Mouse (Mus musculus): ENCODE data around the gene Emilin3. TPM values are rescaled to one million over a fixed set of nuclear protein-coding genes. Genes with fewer than 3 reads are reported as not detected.
A peak's percentile ranks its signal among the peaks of the same experiment; 100 is the strongest.

The Emilin3 gene
- polyA plus RNA-seq, 2 experiments = 0.08 to 0.20 TPM

DNA sequence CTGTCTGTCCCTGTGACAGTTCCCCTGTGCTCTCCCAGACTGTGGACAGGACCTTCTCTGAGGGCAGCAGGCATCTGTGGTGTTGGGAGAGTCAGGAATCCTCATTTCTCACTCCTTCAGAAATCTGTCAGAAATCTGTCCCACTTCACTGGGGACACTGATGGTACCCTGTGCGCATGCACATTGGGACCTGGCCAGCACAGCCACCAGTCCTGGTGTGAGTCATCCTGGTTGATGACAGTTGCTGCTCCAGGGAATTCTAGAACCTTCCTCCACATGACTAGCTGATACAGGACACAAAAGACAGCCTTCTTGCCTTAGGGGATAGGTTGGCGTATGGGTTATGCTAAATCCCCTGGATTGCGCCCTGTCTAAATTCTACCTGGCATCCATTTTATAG is 5.2 kb upstream of the Emilin3 start:
- TF ChIP-seq CTCF (IDR thresholded peaks at IDR 0.05; ENCODE audit: low read depth) = no peak
- TF ChIP-seq EP300 (IDR thresholded peaks at IDR 0.05; ENCODE audit: low read depth) = no peak
- Histone ChIP-seq H3K36me3 (replicated peaks; ENCODE audit: control insufficient read depth, insufficient read depth, low read depth) (no peaks in the 10 kb centered on the region), H3K9ac (replicated peaks) (no peak overlapping the region), H3K27me3 (ENCODE audit: control insufficient read depth, insufficient read depth, low read length) (peaks cover 10% of the 10 kb centered on the region), H3K9me3 (ENCODE audit: control insufficient read depth, low read length) (no peaks in the 10 kb centered on the region), H3K4me2 (ENCODE audit: low read depth) (no peak overlapping the region), H3K27ac (no peak overlapping the region), H3K4me1 (replicated peaks; ENCODE audit: control insufficient read depth in 2 of 2, insufficient read depth in 2 of 2, low read length in 1 of 2) (no peaks in the 10 kb centered on the region), H3K4me3 (ENCODE audit: insufficient read depth in 1 of 2, low read depth in 2 of 2, low read length in 2 of 2) (no peak overlapping the region)
- WGBS (ENCODE audit: insufficient replicate concordance) = 77% methylated on average over 3 of the region's 3 CpGs
- ATAC-seq (ENCODE audit: insufficient read depth) = no peak
- no peak for DNase-seq (ENCODE audit: low read depth in 3 of 3, low spot score in 3 of 3)

DNA sequence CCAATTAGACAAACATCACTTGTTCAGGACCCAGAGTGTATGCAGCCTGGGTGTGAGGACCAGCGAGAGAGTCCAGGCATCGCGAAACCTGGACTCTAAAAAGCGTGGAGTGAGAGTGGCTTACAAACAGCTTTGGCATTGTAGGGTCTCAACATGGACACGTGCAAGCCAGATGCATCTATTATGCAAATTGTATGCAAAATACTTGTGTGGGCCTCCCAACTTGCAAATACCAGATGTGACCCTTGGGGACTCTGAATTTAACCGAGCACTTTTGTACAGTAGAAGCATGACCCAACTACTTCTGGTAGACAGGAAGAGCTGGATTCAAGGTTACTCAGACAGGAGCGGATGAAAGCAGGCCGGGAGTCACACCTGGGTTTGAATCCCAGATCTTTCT is 4.6 kb upstream of the Emilin3 start:
- H3K4me3 ChIP-seq (ENCODE audit: insufficient read depth in 1 of 2, low read depth in 2 of 2, low read length in 2 of 2) = no peak overlapping the region

DNA sequence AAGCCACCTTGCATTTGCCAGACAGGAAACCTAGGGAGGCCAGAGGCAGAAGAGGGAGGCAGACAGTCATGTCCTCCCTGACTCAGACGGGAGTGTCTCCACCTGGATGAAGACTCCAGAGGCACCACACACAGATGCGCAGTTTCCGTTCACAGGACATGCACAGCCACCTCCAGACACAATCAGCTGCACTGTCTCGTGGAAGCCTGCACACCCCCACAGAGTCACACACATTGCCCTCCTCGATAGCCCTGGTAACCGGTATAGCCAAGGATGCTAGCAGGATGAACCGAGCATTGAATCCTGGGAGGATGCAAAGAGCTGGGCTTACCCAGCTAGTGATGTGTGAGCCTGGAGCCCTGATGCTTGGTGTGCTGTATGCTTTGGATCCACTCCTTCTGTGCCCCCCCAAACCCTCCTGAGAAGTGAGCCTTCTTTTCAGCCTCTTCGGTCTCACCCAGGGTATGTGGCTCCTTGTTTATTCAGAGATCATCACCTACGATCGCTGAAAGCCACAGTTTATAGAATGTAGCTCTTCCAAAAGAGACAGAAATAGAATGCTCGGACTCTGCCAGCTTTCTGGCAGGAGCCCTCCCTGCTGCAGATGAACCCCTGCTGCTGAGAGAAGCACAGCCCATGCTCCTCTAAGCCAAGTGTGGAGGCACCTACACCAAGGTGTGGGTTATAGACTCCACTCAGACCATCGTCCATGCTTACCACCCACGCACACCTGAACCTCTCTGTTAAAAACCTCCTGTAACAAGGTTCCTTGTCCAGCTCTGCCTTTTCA is 3.9 kb upstream of the Emilin3 start:
- ATAC-seq (ENCODE audit: insufficient read depth) (no peak), DNase-seq (ENCODE audit: low read depth in 3 of 3, low spot score in 3 of 3) (no peak)
- Histone ChIP-seq H3K4me2 (ENCODE audit: low read depth) (no peak overlapping the region), H3K9me3 (ENCODE audit: control insufficient read depth, low read length) (no peaks in the 10 kb centered on the region), H3K27me3 (ENCODE audit: control insufficient read depth, insufficient read depth, low read length) (peaks cover 23% of the 10 kb centered on the region), H3K4me1 (replicated peaks; ENCODE audit: control insufficient read depth in 2 of 2, insufficient read depth in 2 of 2, low read length in 1 of 2) (no peaks in the 10 kb centered on the region), H3K9ac (replicated peaks) (no peak overlapping the region), H3K27ac (no peak overlapping the region), H3K4me3 (ENCODE audit: insufficient read depth in 1 of 2, low read depth in 2 of 2, low read length in 2 of 2) (no peak overlapping the region), H3K36me3 (replicated peaks; ENCODE audit: control insufficient read depth, insufficient read depth, low read depth) (no peaks in the 10 kb centered on the region)
- no peak for TF ChIP-seq EP300 (IDR thresholded peaks at IDR 0.05; ENCODE audit: low read depth)
- TF ChIP-seq CTCF (IDR thresholded peaks at IDR 0.05; ENCODE audit: low read depth) = no peak
- WGBS (ENCODE audit: insufficient replicate concordance) = 63% methylated on average over 13 of the region's 13 CpGs

More for the DNA sequence above, 4.6 kb upstream of the Emilin3 start:
- H3K4me1 ChIP-seq (replicated peaks; ENCODE audit: control insufficient read depth in 2 of 2, insufficient read depth in 2 of 2, low read length in 1 of 2) = no peaks in the 10 kb centered on the region
- peaks cover 16% of the 10 kb centered on the region for H3K27me3 ChIP-seq (ENCODE audit: control insufficient read depth, insufficient read depth, low read length)
- DNase-seq (ENCODE audit: low read depth in 3 of 3, low spot score in 3 of 3) (no peak), ATAC-seq (ENCODE audit: insufficient read depth) (no peak)
- H3K9me3 ChIP-seq (ENCODE audit: control insufficient read depth, low read length) = no peaks in the 10 kb centered on the region
- H3K4me2 ChIP-seq (ENCODE audit: low read depth) = no peak overlapping the region
- WGBS (ENCODE audit: insufficient replicate concordance) = 71% methylated on average over 8 of the region's 8 CpGs
- no peak overlapping the region for H3K27ac ChIP-seq
- H3K9ac ChIP-seq (replicated peaks) = no peak overlapping the region
- TF ChIP-seq CTCF (IDR thresholded peaks at IDR 0.05; ENCODE audit: low read depth) (no peak), EP300 (IDR thresholded peaks at IDR 0.05; ENCODE audit: low read depth) (no peak)
- no peaks in the 10 kb centered on the region for H3K36me3 ChIP-seq (replicated peaks; ENCODE audit: control insufficient read depth, insufficient read depth, low read depth)

DNA sequence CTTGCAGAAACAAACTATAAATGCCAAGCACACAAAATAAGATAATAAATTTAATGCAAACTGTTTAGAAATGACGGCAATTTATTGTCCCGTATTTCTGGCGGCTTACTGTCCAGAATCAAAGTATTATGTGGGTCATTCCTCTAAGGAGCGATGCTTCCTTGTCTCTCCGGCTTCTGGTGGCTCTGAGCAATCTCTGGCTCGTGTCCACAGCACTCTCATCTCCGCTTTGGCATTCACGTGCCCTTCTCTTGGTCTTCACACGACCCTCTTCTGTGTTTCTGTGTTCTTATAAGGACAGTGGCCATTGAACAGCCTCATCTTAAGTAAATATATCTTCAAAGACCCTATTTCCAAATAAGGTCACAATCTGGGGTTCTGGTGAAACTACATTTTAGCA is 2.5 kb upstream of the Emilin3 start:
- DNase-seq (ENCODE audit: low read depth in 3 of 3, low spot score in 3 of 3) = no peak

DNA sequence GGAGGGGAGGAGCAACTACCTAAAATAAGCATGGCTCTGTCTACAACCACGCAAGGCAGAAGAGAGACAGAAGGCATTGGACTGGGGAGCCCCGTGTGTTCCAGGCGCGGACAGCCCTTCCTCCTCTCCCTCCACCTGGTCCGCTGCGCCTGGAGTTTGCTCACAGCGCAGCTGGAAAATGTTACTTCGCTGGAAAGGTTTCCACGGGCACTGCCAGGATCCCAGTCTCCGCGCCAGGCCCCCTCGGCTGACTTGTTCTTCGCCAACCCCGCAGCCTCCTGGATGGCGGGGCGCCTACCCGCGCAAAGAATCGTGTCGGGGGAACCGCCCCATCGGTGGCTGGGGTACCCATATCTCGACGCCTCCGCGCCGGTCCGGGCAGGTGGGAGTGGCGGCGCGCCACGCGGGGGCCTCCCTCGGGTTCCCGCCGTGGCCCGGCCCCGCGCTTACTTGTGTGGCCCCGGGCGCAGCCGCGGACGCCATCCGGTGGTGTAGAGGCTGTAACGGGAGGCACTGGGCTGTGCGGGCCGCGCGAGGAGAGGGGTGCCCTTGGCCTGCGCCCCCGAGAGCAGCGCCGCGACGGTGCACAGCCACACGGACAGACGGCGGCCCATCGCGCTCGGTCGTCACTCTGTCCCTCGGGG is 448 bp downstream of the Emilin3 start:
- H3K4me3 ChIP-seq (ENCODE audit: insufficient read depth in 1 of 2, low read depth in 2 of 2, low read length in 2 of 2) = peak overlapping the region in 1 of 2 experiments; percentile 33; a peak in 1 of 4 replicates
- no peaks in the 10 kb centered on the region for H3K9me3 ChIP-seq (ENCODE audit: control insufficient read depth, low read length)
- DNase-seq (ENCODE audit: low read depth in 3 of 3, low spot score in 3 of 3) (no peak), ATAC-seq (ENCODE audit: insufficient read depth) (no peak)
- no peak for TF ChIP-seq EP300 (IDR thresholded peaks at IDR 0.05; ENCODE audit: low read depth)
- no peak for TF ChIP-seq CTCF (IDR thresholded peaks at IDR 0.05; ENCODE audit: low read depth)
- peaks cover 28% of the 10 kb centered on the region for H3K27me3 ChIP-seq (ENCODE audit: control insufficient read depth, insufficient read depth, low read length)
- WGBS (ENCODE audit: insufficient replicate concordance) = 2% methylated on average over 62 of the region's 64 CpGs
- H3K9ac ChIP-seq (replicated peaks) = no peak overlapping the region
- peak overlapping the region; percentile 41 for H3K4me2 ChIP-seq (ENCODE audit: low read depth)
- no peaks in the 10 kb centered on the region for H3K36me3 ChIP-seq (replicated peaks; ENCODE audit: control insufficient read depth, insufficient read depth, low read depth)
- no peak overlapping the region for H3K27ac ChIP-seq
- no peaks in the 10 kb centered on the region for H3K4me1 ChIP-seq (replicated peaks; ENCODE audit: control insufficient read depth in 2 of 2, insufficient read depth in 2 of 2, low read length in 1 of 2)

More for the DNA sequence above, 2.5 kb upstream of the Emilin3 start:
- TF ChIP-seq EP300 (IDR thresholded peaks at IDR 0.05; ENCODE audit: low read depth) = no peak
- TF ChIP-seq CTCF (IDR thresholded peaks at IDR 0.05; ENCODE audit: low read depth) = no peak
- no peaks in the 10 kb centered on the region for H3K9me3 ChIP-seq (ENCODE audit: control insufficient read depth, low read length)
- H3K36me3 ChIP-seq (replicated peaks; ENCODE audit: control insufficient read depth, insufficient read depth, low read depth) = no peaks in the 10 kb centered on the region
- no peak overlapping the region for H3K4me3 ChIP-seq (ENCODE audit: insufficient read depth in 1 of 2, low read depth in 2 of 2, low read length in 2 of 2)
- H3K9ac ChIP-seq (replicated peaks) = no peak overlapping the region
- H3K27me3 ChIP-seq (ENCODE audit: control insufficient read depth, insufficient read depth, low read length) = peaks cover 28% of the 10 kb centered on the region
- H3K4me2 ChIP-seq (ENCODE audit: low read depth) = no peak overlapping the region
- WGBS (ENCODE audit: insufficient replicate concordance) = 61% methylated on average over 9 of the region's 9 CpGs
- no peak overlapping the region for H3K27ac ChIP-seq
- H3K4me1 ChIP-seq (replicated peaks; ENCODE audit: control insufficient read depth in 2 of 2, insufficient read depth in 2 of 2, low read length in 1 of 2) = no peaks in the 10 kb centered on the region
- no peak for ATAC-seq (ENCODE audit: insufficient read depth)
